Mouse (Mus musculus): ENCODE measurements around the gene Pced1a. TPM values are rescaled to one million over a fixed set of nuclear protein-coding genes. Genes with fewer than 3 reads are reported as not detected.
A peak's percentile ranks its signal among the peaks of the same experiment; 100 is the strongest.

Pced1a gene
- polyA plus RNA-seq, 1 experiment from 2014 or later = 13.4 TPM

- no peak for ATAC-seq (replicated peaks)
- 0 out of 2 replicates have a peak, but pooled peaks cover 7% of the 10 kb centered on the region for H3K27me3 ChIP-seq (replicated peaks)
- H3K27ac ChIP-seq = no peak overlapping the region
- H3K4me1 ChIP-seq = peaks cover 43% of the 10 kb centered on the region
- peak overlapping the region; percentile 67 for H3K9ac ChIP-seq
- no peaks in the 10 kb centered on the region for H3K9me3 ChIP-seq
- 60% methylated on average over 14 of the region's 14 CpGs for WGBS
- no peaks in the 10 kb centered on the region for H3K36me3 ChIP-seq (replicated peaks)
- peak overlapping the region; percentile 80 for H3K4me2 ChIP-seq
- peak overlapping the region; percentile 70 for H3K4me3 ChIP-seq
These were observed 26.7 kb upstream of the Pced1a start for GRCm38 (mm10) chr2:130451086-130451726.

GRCm38 (mm10) chr2:130450434-130450796 is 25.9 kb upstream of the Pced1a start:
- H3K36me3 ChIP-seq (replicated peaks) = no peaks in the 10 kb centered on the region
- H3K9me3 ChIP-seq = no peaks in the 10 kb centered on the region
- peak overlapping the region; percentile 67 for H3K9ac ChIP-seq
- H3K4me2 ChIP-seq = peak overlapping the region; percentile 80
- ATAC-seq (replicated peaks) = peak; percentile 87
- peak overlapping the region; percentile 82 for H3K27ac ChIP-seq
- under 1% methylated on average over 31 of the region's 47 CpGs for WGBS
- H3K4me1 ChIP-seq = peaks cover 43% of the 10 kb centered on the region
- 0 out of 2 replicates have a peak, but pooled peaks cover 7% of the 10 kb centered on the region for H3K27me3 ChIP-seq (replicated peaks)
- peak overlapping the region; percentile 70 for H3K4me3 ChIP-seq

DNA sequence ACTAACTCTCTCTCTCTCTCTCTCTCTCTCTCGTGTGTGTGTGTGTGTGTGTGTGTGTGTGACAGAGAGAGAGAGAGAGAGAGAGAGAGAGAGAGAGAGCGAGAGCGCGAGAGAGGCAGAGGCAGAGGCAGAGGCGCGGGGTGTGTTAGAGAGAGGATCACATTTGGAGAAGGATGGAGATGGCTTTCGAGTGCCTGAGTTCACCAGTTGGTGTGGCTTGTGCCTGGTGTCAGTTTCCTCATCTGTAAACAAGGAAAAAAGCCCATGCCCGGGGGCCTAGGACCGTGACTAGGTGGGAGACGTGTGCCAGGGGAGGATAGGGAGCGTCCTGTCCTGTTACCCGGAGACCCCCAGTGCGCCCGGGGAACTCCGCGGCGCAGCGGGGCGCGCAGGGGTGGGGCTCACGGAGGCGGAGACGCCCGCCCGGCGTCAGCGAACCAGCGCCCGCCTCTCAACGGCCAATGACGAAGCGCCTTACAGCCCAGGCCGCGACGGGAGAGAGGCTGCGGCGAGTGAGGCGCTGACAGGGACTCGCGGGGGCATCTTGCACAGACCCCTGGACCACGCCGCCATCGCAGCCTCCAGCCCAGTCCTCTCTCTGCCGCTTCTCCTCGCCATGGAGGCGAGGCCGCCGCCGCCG is 25.4 kb upstream of the Pced1a start, which contains the start of gene Ptpra:
TSS of gene Ptpra (plus strand) at position 485 of the 640 bp plus-strand sequence.
- H3K4me3 ChIP-seq = peak within 1 kb of the TSS; percentile 70
- H3K27ac ChIP-seq = peak within 1 kb of the TSS; percentile 82
- H3K4me1 ChIP-seq = peaks cover 40% of the 10 kb centered on the region
- peak within 1 kb of the TSS; percentile 67 for H3K9ac ChIP-seq
- peak within 1 kb of the TSS; percentile 80 for H3K4me2 ChIP-seq
- H3K36me3 ChIP-seq (replicated peaks) = no peaks in the 10 kb centered on the region
- H3K27me3 ChIP-seq (replicated peaks) = 0 out of 2 replicates have a peak, but pooled peaks cover 7% of the 10 kb centered on the region
- ATAC-seq (replicated peaks) = peak; percentile 96
- WGBS = under 1% methylated on average over 50 of the region's 50 CpGs
- H3K9me3 ChIP-seq = no peaks in the 10 kb centered on the region

GRCm38 (mm10) chr2:130449021-130449793 is 24.7 kb upstream of the Pced1a start:
- Histone ChIP-seq H3K27me3 (replicated peaks) (0 out of 2 replicates have a peak, but pooled peaks cover 7% of the 10 kb centered on the region), H3K9me3 (no peaks in the 10 kb centered on the region), H3K36me3 (replicated peaks) (peaks cover 3% of the 10 kb centered on the region; the same call in 1 of the 2 replicates), H3K9ac (peak overlapping the region; percentile 67; the same call in 1 of the 2 replicates), H3K27ac (no peak overlapping the region), H3K4me2 (peak overlapping the region; percentile 80), H3K4me3 (peak overlapping the region; percentile 70), H3K4me1 (peaks cover 34% of the 10 kb centered on the region)
- WGBS = 9% methylated on average over 17 of the region's 17 CpGs
- ATAC-seq (replicated peaks) = no peak; the same call in 1 of the 2 replicates

DNA sequence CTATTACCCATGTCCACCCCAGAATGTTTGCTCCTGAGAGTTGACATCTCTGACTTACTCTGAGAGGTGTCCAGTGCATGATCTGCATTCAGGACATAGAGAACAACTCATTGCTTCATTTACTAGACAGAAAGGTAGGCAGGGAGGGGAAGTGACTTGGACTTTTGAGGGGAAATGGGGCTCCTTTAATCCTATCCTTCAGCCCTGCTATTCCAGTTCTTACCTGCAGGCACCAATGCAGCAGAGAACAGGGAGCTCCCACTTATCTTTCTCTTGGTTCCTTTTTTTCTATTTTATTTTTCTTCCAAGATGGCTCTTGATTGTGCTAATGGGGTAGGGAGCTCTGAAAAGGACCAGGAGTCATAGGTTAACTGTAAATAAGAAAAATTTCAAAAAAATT is 23.9 kb upstream of the Pced1a start:
- Histone ChIP-seq H3K9me3 (no peaks in the 10 kb centered on the region), H3K27ac (no peak overlapping the region), H3K9ac (no peak overlapping the region), H3K36me3 (replicated peaks) (peaks cover 10% of the 10 kb centered on the region), H3K27me3 (replicated peaks) (0 out of 2 replicates have a peak, but pooled peaks cover 7% of the 10 kb centered on the region), H3K4me1 (peaks cover 31% of the 10 kb centered on the region), H3K4me2 (no peak overlapping the region), H3K4me3 (no peak overlapping the region)
- ATAC-seq (replicated peaks) = no peak

- no peaks in the 10 kb centered on the region for H3K27me3 ChIP-seq (replicated peaks)
- H3K27ac ChIP-seq = no peak overlapping the region
- no peak overlapping the region for H3K4me2 ChIP-seq
- no peak for ATAC-seq (replicated peaks)
- no peaks in the 10 kb centered on the region for H3K9me3 ChIP-seq
- H3K9ac ChIP-seq = no peak overlapping the region
- 79% methylated on average over 10 of the region's 10 CpGs for WGBS
- H3K4me3 ChIP-seq = no peak overlapping the region
- no peaks in the 10 kb centered on the region for H3K4me1 ChIP-seq
- H3K36me3 ChIP-seq (replicated peaks) = peaks cover 42% of the 10 kb centered on the region
These were observed 17.7 kb upstream of the Pced1a start for GRCm38 (mm10) chr2:130442162-130442561.

- no peak overlapping the region for H3K9ac ChIP-seq
- peaks cover 42% of the 10 kb centered on the region for H3K36me3 ChIP-seq (replicated peaks)
- H3K4me3 ChIP-seq = no peak overlapping the region
- 91% methylated on average over 4 of the region's 4 CpGs for WGBS
- no peaks in the 10 kb centered on the region for H3K4me1 ChIP-seq
- H3K27ac ChIP-seq = no peak overlapping the region
- no peak overlapping the region for H3K4me2 ChIP-seq
- no peak for ATAC-seq (replicated peaks)
- H3K27me3 ChIP-seq (replicated peaks) = no peaks in the 10 kb centered on the region
- no peaks in the 10 kb centered on the region for H3K9me3 ChIP-seq
These were observed 15.5 kb upstream of the Pced1a start for GRCm38 (mm10) chr2:130439840-130440480.

GRCm38 (mm10) chr2:130438861-130439260 is 14.4 kb upstream of the Pced1a start:
- H3K36me3 ChIP-seq (replicated peaks) = peaks cover 35% of the 10 kb centered on the region
- WGBS = 96% methylated on average over 3 of the region's 3 CpGs
- ATAC-seq (replicated peaks) = no peak

DNA sequence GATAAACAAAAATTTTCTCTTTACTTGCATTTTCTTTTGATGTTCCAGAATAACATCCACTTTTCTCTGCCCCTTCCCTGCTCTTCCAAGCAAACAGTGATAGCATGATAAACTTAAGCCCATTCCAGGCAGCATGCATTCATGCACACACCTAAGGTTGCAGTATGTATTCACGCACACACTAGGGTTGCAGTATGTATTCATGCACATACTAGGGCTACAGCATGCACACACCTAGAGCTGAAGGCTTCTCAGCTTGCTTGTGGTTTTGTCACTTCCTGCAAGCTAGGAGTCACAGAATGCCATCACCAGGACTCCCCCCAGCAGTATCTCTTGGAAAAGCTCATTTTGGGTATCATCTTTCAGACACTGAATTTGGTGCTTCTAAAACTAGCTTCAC is 12.3 kb upstream of the Pced1a start:
- WGBS = 94% methylated on average over 1 of the region's 1 CpGs
- Histone ChIP-seq H3K9me3 (no peaks in the 10 kb centered on the region), H3K4me2 (no peak overlapping the region), H3K4me1 (no peaks in the 10 kb centered on the region), H3K27ac (no peak overlapping the region), H3K4me3 (no peak overlapping the region), H3K9ac (no peak overlapping the region), H3K36me3 (replicated peaks) (peaks cover 16% of the 10 kb centered on the region; the same call in 1 of the 2 replicates), H3K27me3 (replicated peaks) (no peaks in the 10 kb centered on the region)
- no peak for ATAC-seq (replicated peaks)

More at GRCm38 (mm10) chr2:130438861-130439260, 14.4 kb upstream of the Pced1a start:
- no peak overlapping the region for H3K27ac ChIP-seq
- H3K9me3 ChIP-seq = no peaks in the 10 kb centered on the region
- H3K4me3 ChIP-seq = no peak overlapping the region
- no peaks in the 10 kb centered on the region for H3K4me1 ChIP-seq
- no peaks in the 10 kb centered on the region for H3K27me3 ChIP-seq (replicated peaks)
- no peak overlapping the region for H3K9ac ChIP-seq
- no peak overlapping the region for H3K4me2 ChIP-seq

DNA sequence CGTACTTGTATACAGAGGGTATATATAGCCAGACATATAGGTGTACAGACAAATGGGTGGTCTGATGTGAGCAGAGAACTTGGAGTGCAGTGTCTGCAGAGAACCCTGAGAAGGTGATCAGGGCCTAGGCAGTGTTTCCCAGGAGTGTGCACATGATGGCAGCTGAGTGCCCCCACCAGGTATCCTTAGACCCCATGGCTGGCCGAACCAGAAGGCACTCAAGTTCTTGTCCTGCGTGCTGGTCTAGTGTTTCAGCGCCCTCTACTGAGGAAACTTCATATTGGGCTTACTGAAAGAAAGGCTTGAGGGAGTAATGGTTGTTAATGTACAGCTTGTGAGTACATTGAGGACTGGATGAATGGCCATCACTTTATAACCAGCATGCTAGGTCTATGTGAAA is 8.7 kb upstream of the Pced1a start:
- H3K4me1 ChIP-seq = no peaks in the 10 kb centered on the region
- no peak overlapping the region for H3K4me2 ChIP-seq
- no peak overlapping the region for H3K9ac ChIP-seq
- 25% methylated on average over 4 of the region's 4 CpGs for WGBS
- H3K36me3 ChIP-seq (replicated peaks) = peaks cover under 1% of the 10 kb centered on the region; the same call in 1 of the 2 replicates
- H3K27me3 ChIP-seq (replicated peaks) = no peaks in the 10 kb centered on the region
- H3K9me3 ChIP-seq = no peaks in the 10 kb centered on the region
- ATAC-seq (replicated peaks) = 0 out of 2 replicates have a peak, but pooled peaks have one; percentile 42
- no peak overlapping the region for H3K4me3 ChIP-seq
- no peak overlapping the region for H3K27ac ChIP-seq

DNA sequence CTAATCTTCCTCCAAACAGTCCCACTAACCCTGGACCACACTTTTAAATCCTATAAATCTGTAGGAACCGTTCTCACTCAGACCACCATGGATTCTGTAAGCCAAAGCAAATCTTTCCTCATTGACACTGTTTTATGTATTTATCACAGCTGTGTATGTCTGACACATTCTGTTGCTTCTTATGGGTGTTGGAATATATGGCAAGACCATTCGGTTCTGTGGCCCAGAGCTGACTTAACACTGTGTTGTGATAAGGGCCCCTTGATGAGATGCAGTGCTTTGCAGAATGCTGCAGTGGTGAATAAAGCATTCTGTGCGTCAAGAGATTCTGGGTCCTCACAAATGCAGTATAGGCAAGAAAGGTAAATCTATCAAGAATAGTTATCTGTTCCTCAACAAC is 7.7 kb upstream of the Pced1a start:
- 92% methylated on average over 3 of the region's 3 CpGs for WGBS
- Histone ChIP-seq H3K4me1 (no peaks in the 10 kb centered on the region), H3K27ac (no peak overlapping the region), H3K27me3 (replicated peaks) (no peaks in the 10 kb centered on the region), H3K4me3 (no peak overlapping the region), H3K4me2 (no peak overlapping the region), H3K9ac (no peak overlapping the region), H3K9me3 (no peaks in the 10 kb centered on the region), H3K36me3 (replicated peaks) (no peaks in the 10 kb centered on the region)
- no peak for ATAC-seq (replicated peaks)

- no peaks in the 10 kb centered on the region for H3K36me3 ChIP-seq (replicated peaks)
These were observed 6.0 kb upstream of the Pced1a start for GRCm38 (mm10) chr2:130430484-130430883.

More at GRCm38 (mm10) chr2:130430484-130430883, 6.0 kb upstream of the Pced1a start:
- no peak overlapping the region for H3K4me3 ChIP-seq
- no peak overlapping the region for H3K9ac ChIP-seq
- H3K9me3 ChIP-seq = no peaks in the 10 kb centered on the region
- H3K4me2 ChIP-seq = no peak overlapping the region
- H3K27me3 ChIP-seq (replicated peaks) = no peaks in the 10 kb centered on the region
- no peak overlapping the region for H3K27ac ChIP-seq
- peaks cover 7% of the 10 kb centered on the region for H3K4me1 ChIP-seq
- WGBS = 82% methylated on average over 3 of the region's 3 CpGs
- no peak for ATAC-seq (replicated peaks)

Data from midbrain, embryonic 15.5 days (tissue).